Mouse (Mus musculus) lung, postnatal 4 days (tissue): ENCODE data around the gene Hist1h1a.
"Not testable (repeated sequence)": the region's sequence is repeated elsewhere in the genome, so short reads cannot be mapped to it uniquely, and the experiment has no call there.

ENCODE experiments used
- DNase-seq, 2 experiments: peaks; one replicate each; pipeline ENCODE4 v3.0.0; 2021

Hist1h1a gene

DNA sequence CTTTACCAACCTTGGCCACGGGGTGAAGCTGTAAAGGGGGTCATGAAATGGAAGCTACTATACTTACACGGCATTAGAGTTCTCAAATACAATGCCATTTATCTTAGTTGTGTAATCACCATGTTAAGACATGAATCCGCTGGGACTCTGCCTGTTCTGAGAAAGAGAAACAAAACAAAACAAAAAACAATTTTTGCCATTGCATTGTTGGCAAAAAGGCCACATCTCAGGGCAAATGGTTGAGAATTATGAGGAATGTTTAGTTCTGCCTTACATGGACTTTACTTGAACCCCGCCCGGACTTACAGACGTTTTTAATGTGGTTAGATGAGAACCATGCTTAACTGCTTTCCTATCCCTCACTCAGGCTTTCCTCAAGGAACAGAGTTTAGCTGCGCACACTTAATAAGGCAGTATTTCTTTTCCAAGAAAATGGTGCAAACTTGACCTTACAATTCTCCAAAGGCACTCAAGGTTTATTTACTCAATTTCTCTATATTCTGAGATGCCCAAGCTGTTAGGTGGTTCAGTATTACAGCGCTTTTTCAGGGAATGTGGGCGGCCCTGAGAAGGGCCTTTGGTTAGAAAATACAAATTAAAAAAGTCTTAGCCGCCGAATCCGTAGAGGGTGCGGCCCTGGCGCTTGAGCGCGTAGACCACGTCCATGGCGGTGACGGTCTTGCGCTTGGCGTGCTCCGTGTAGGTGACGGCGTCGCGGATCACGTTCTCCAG, 3.1 kb upstream of the Hist1h1a start:
- peak; percentile 30 to 42 for DNase-seq

GRCm38 (mm10) chr13:23760972-23761864, 2.2 kb upstream of the Hist1h1a start, which contains the start of gene Hist1h4a:
Gene Hist1h4a, minus strand, starts transcription at chr13:23761230.
- peak; percentile 99 for DNase-seq

DNA sequence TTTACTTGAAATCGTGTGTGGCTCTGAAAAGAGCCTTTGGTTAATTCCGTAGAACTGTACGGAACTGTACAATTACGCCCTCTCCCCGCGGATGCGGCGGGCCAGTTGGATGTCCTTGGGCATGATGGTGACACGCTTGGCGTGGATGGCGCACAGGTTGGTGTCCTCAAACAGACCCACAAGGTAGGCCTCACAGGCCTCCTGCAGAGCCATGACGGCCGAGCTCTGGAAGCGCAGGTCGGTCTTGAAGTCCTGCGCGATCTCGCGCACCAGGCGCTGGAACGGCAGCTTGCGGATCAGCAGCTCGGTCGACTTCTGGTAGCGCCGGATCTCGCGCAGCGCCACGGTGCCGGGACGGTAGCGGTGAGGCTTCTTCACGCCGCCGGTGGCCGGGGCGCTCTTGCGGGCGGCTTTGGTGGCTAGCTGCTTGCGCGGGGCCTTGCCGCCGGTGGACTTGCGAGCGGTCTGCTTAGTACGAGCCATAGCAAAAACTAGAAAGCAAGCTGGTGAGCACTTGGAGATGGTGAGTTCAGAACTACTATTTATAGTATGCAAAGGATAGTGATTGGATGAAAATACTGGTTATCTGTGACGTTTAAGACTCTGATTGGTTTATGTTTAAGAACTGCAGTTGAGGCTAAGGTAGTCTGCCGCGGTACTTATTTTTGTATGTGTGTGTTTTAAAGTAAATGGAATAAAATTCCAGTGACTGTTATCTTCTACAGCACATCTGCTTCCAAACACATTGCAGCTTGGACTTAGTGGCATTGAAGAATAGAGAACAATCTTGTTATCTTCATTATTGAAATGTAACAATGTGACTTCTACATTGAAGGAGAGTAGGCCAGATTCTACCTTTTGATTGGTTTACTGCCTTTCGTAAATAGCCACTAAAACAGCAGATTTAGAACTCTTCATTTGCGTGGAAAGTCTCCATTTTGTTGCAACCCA, 1.3 kb upstream of the Hist1h1a start, which contains the start of gene Hist1h3a:
TSS of gene Hist1h3a (minus strand) at position 516 of the 951 bp plus-strand sequence.
- DNase-seq = peak; percentile 65 to 74

GRCm38 (mm10) chr13:23763242-23763585, 252 bp upstream of the Hist1h1a start:
- no peak for DNase-seq

DNA sequence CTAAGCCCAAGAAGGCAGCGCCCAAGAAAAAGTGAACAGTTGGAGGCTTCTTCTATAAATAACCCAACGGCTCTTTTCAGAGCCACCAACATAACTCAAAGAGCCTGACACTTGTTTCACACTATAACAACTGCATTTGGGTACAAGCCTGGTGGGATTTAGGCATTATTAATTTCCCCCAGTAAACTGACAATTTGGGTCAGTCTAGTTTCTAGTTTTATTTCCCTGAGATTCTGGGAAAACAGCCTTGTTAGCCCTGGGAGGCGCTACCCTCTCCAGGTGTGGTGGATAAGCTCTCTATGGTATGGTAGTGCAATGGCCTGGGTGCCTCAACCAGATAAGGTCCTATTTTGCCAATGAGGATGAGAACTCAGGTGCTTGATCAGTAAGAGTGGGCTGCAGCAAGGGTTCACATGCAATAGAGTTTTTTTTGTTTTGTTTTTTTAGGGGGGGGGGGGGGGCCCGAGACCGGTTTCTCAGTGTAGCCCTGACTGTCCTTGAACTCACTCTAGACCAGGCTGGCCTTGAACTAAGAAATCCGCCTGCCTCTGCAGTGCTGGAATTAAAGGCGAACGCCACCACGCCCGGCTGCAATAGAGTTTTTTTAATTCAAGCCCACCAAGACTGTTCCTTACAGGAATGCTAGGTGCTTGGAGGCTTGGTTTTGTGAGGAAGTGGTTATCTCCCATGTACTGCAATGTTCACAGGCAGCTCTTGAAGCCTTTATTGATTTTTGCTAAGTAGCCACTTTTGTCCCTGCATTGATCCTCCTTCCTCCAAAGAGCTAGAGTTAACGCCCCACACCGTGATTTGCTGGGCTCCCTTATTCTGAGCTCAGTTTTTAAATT, 1.1 kb downstream of the Hist1h1a start:
- DNase-seq = no peak

DNA sequence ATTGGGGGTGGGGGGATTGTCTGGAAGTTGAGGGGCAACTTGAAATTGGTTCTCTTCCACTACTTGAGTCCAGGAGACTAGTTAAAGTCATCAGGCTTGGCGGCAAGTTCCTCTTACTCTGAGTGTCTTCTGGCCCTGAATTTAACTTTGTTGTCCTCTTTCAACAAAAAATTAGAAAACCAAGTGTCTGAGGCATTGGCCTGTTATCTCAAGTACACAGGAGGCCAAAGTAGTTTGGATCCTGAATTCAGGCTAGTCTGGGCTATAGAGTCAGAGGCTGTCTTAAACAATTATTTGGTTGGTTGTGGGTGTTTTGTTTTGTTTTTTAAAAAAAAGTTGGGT, 1.7 kb downstream of the Hist1h1a start:
- no peak for DNase-seq

- DNase-seq = no peak
Measured at GRCm38 (mm10) chr13:23766772-23767171, 3.3 kb downstream of the Hist1h1a start.

GRCm38 (mm10) chr13:23768834-23769397, 5.5 kb downstream of the Hist1h1a start:
- DNase-seq = no peak

GRCm38 (mm10) chr13:23769613-23770012, 6.1 kb downstream of the Hist1h1a start, which contains the start of gene Trim38:
Gene Trim38, plus strand, starts transcription at chr13:23769913.
- not testable (repeated sequence) for DNase-seq

GRCm38 (mm10) chr13:23772561-23773313, 9.3 kb downstream of the Hist1h1a start:
- peak; percentile 48 to 63 for DNase-seq

DNA sequence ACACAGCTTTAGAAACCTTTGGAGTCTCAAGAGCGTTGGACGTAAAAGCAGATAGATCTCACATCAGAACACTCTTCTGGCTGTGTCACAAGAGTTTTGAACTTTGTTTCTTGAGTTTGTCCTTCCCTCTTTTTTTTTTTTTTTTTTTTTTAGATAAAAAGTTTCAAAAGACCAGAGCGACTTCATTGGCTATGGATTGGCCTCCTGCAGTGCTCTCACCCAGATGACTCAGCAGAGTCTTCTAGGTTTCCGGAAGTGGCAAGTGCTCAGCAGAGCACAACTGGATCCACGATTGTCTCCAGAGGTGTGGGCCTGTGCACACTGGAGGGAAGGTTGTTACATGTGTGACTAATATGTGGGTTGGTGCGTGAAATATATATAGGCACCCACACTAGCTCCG, 14.9 kb downstream of the Hist1h1a start:
- DNase-seq = no peak

GRCm38 (mm10) chr13:23779025-23779424, 15.6 kb downstream of the Hist1h1a start:
- no peak for DNase-seq

DNA sequence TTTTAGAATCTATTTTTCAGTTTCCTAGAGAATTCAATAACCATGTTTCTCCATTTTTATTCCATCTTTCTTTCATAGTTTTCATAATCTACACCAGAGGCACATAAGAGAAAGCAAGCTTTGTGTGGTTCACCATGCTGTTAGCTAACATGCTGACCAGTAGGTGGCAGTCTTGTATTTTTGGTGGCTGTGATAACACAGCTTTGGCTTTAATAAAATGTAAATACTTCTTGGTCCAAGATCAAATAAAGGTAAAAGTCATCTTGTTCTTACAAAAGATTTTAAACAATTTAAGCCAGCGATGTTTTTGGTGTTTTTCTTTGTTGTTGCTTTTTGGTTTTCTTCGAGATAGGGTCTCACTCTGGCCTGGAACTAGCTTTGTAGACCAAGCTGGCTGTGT, 29.1 kb downstream of the Hist1h1a start:
- peak in 1 of 2 experiments; percentile 69 for DNase-seq

GRCm38 (mm10) chr13:23799405-23799804, 35.9 kb downstream of the Hist1h1a start:
- no peak for DNase-seq

GRCm38 (mm10) chr13:23804532-23804931, 41.1 kb downstream of the Hist1h1a start:
- DNase-seq = no peak

GRCm38 (mm10) chr13:23806422-23807052, 43.1 kb downstream of the Hist1h1a start, which contains the start of gene Slc17a2:
Gene Slc17a2, plus strand, starts transcription at chr13:23806993.
- peak; percentile 38 to 52 for DNase-seq
